Mouse (Mus musculus) testis, adult 2 months (tissue): ENCODE data around the gene Wars2.

Source experiments
- CTCF ChIP-seq: fragments of 200-500 bp; IDR thresholded peaks from 2 replicates; pipeline ENCODE4 v1.5.1; 2012; ENCODE audit warnings: low read depth, mild to moderate bottlenecking, inconsistent platforms, low read length, moderate library complexity; ENCODE audit not compliant: control insufficient read depth, insufficient read depth, insufficient replicate concordance
- POLR2A ChIP-seq: fragments of 200-500 bp; IDR thresholded peaks from 2 replicates; pipeline ENCODE4 v1.6.1; 2012; ENCODE audit warnings: low read depth, mild to moderate bottlenecking, inconsistent platforms, low read length, moderate library complexity; ENCODE audit not compliant: control insufficient read depth

- no peak for TF ChIP-seq POLR2A
- TF ChIP-seq CTCF, result no peak
Observed at GRCm38 (mm10) chr3:99174658-99175304, 33.9 kb downstream of the Wars2 start.
